Mouse (Mus musculus) forebrain, embryonic 12.5 days (tissue): Measurements from ENCODE around the gene Ugt1a9. TPM values are rescaled to one million over a fixed set of nuclear protein-coding genes. Genes with fewer than 3 reads are reported as not detected.

Source experiments
- ATAC-seq: fragments of 200-750 bp; cut with Nextera tagmentation; 2 replicates; pipeline ENCODE4 v1.8.0; 2017; ENCODE audit warnings: moderate TSS enrichment; ENCODE audit not compliant: low FRiP score
- H3K27ac ChIP-seq: fragments of 300-500 bp; sonication (generic); 2 replicates; pipeline ENCODE4 v1.5.1; 2016; ENCODE audit warnings: mild to moderate bottlenecking
- H3K27me3 ChIP-seq: fragments of 300-500 bp; sonication (generic); 2 replicates; pipeline ENCODE4 v1.6.1; 2016; ENCODE audit warnings: mild to moderate bottlenecking
- H3K36me3 ChIP-seq: fragments of 300-500 bp; sonication (generic); replicated peaks from 2 replicates; pipeline ENCODE4 v1.6.1; 2016; ENCODE audit warnings: mild to moderate bottlenecking
- H3K4me1 ChIP-seq: fragments of 300-500 bp; sonication (generic); 2 replicates; pipeline ENCODE4 v1.6.1; 2016
- H3K4me2 ChIP-seq: fragments of 300-500 bp; sonication (generic); 2 replicates; pipeline ENCODE4 v1.6.1; 2016; ENCODE audit warnings: mild to moderate bottlenecking, moderate library complexity
- H3K4me3 ChIP-seq: fragments of 300-500 bp; sonication (generic); replicated peaks from 2 replicates; pipeline ENCODE4 v1.5.1; 2016; ENCODE audit warnings: mild to moderate bottlenecking
- H3K9ac ChIP-seq: fragments of 300-500 bp; sonication (generic); 2 replicates; pipeline ENCODE4 v1.6.1; 2016; ENCODE audit warnings: mild to moderate bottlenecking
- H3K9me3 ChIP-seq: fragments of 300-500 bp; sonication (generic); 2 replicates; pipeline ENCODE4 v1.6.1; 2016
- WGBS: fragments of 180-500 bp; shearing (Covaris S2); methylation state at CpG from one replicate; pipeline ENCODE4 v1.1.7; 2016; 5-methylcytosine and 5-hydroxymethylcytosine counted together
- polyA plus RNA-seq: library from polyadenylated mRNA; unstranded; fragments of >200 nt; fragmentation: Nextera tagmentation; extraction: Ambion mirVana; gene quantifications from 2 replicates; pipeline ENCODE4 v1.2.1, GENCODE M21; 2016

Ugt1a9 gene
- polyA plus RNA-seq, 1 experiment from 2014 or later, result not detected

DNA sequence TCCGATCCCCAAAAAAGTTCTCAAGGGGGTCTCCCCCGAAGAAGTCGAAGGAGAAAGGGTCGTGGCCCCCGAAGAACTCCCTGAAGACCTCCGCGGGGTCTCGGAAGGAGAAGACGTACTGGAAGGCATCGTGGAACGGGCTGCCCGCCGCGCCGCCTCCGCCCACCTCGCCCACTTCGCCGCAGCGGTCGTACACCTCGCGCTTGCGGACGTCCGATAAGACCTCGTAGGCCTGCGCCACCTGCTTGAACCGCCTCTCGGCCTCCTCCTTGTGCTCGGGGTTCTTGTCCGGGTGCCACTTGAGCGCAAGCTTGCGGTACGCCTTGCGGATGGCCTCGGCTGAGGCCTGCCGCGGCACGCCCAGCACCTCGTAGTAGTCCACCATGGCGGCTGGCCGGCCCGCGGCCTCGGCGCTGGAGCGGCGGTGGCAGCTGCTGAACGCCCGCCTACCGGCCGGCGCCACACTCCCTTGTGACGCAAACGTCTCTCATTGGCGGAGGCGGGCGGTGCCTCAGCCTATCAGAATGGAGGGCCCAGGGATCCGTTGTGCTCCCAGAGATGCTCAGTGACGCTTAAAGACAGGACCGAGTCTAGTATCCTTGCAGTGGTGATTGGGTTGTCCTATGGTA, 134.8 kb downstream of the Ugt1a9 start, which contains the start of gene Dnajb3:
Gene Dnajb3, minus strand, starts transcription at position 489 of the 629 bp plus-strand sequence.
- Histone ChIP-seq H3K36me3 (no peaks in the 10 kb centered on the region), H3K27ac (no peak within 1 kb of the TSS), H3K9me3 (no peaks in the 10 kb centered on the region), H3K4me1 (peaks cover 6% of the 10 kb centered on the region; the same call in 1 of the 2 replicates), H3K4me3 (peak within 1 kb of the TSS; percentile 48), H3K4me2 (peak within 1 kb of the TSS; percentile 71), H3K27me3 (no peaks in the 10 kb centered on the region), H3K9ac (peak within 1 kb of the TSS; percentile 61)
- WGBS, result 5% methylated on average over 62 of the region's 62 CpGs
- peak; percentile 100 for ATAC-seq

DNA sequence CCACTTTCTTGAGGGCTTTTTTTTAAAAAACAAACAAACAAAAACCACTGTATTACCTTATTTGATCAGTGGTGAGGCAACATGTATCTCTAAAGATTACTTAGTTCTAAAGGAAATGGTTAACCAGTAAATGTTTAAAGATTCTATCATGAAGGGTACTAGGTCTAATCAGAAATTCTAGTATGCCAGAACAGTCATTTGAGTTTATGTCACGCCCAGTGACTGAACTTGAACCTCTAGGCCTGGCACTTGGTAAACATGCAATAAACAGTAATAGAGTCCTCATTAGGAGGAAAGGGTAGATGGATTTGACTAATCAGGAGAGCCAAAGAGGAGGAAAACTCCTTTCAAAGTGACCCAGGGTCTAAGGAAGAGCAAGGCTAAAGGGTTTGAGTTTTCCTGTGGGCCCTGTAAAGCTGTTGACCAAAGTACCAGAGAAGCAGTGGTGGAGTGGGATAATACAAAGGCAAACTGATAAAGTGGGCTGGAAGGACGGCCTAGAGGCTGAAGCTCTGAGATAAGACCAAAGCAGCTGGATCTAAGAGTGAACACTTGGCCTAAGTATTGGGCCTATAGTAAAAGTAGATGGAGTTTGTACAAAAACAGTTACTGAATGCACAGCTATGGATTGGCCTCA, 136.4 kb downstream of the Ugt1a9 start:
- Histone ChIP-seq H3K9ac (no peak overlapping the region), H3K4me2 (no peak overlapping the region)
- WGBS, result 81% methylated on average over 2 of the region's 2 CpGs

DNA sequence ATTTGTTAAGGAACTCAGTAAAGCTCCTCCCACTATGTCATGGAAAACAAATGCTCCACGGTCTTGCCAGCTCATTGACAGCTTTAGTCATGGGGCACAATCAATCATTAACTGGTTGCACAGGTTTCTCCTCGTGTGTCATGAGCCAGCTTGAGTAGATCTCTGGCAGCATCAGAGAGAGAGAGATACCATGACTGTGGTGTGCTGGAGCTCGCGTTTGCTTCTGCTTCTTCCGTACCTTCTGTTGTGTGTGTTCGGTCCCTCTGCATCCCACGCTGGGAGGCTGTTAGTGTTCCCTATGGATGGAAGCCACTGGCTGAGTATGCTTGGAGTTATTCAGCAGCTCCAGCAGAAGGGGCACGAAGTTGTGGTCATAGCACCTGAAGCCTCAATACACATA, 141.2 kb downstream of the Ugt1a9 start, which contains the start of gene Ugt1a1:
Gene Ugt1a1, plus strand, starts transcription at position 148 of the 400 bp plus-strand sequence.
- ATAC-seq, result no peak
- H3K27ac ChIP-seq, result no peak within 1 kb of the TSS
- peaks cover 52% of the 10 kb centered on the region for H3K9me3 ChIP-seq
- no peak within 1 kb of the TSS for H3K4me3 ChIP-seq
- H3K27me3 ChIP-seq, result no peaks in the 10 kb centered on the region
- WGBS, result 70% methylated on average over 8 of the region's 8 CpGs
- no peak within 1 kb of the TSS for H3K9ac ChIP-seq
- no peaks in the 10 kb centered on the region for H3K36me3 ChIP-seq
- H3K4me1 ChIP-seq, result no peaks in the 10 kb centered on the region
- H3K4me2 ChIP-seq, result no peak within 1 kb of the TSS

More for the DNA sequence above, 136.4 kb downstream of the Ugt1a9 start:
- H3K36me3 ChIP-seq, result no peaks in the 10 kb centered on the region
- peaks cover 6% of the 10 kb centered on the region; the same call in 1 of the 2 replicates for H3K4me1 ChIP-seq
- H3K27me3 ChIP-seq, result no peaks in the 10 kb centered on the region
- H3K9me3 ChIP-seq, result peaks cover 7% of the 10 kb centered on the region
- no peak overlapping the region for H3K27ac ChIP-seq
- no peak for ATAC-seq
- H3K4me3 ChIP-seq, result no peak overlapping the region

DNA sequence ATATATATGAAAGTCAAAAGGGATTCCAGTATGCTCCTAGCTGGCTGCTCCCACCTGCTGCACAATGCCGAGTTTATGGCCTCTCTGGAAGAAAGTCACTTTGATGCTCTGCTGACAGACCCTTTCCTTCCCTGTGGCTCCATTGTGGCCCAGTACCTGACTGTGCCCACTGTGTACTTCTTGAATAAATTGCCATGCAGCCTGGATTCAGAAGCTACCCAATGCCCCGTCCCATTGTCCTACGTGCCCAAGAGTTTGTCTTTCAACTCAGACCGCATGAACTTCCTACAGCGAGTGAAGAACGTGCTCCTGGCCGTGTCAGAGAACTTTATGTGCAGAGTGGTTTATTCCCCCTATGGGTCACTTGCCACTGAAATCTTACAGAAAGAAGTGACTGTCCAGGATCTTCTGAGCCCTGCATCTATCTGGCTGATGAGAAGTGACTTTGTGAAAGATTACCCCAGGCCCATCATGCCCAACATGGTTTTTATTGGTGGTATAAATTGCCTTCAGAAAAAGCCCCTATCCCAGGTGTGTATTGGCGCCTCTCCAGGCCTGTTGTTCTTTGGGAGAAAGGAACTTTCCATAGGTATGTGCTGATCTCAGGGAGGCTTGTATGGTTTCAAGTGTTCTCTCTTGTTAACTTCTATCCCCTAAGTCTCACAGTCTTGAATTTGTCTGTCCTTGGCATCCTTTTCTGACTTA, 141.9 kb downstream of the Ugt1a9 start:
- Histone ChIP-seq H3K4me2 (no peak overlapping the region), H3K27me3 (no peaks in the 10 kb centered on the region), H3K27ac (no peak overlapping the region), H3K9me3 (peaks cover 59% of the 10 kb centered on the region), H3K4me3 (no peak overlapping the region), H3K4me1 (no peaks in the 10 kb centered on the region), H3K36me3 (no peaks in the 10 kb centered on the region), H3K9ac (no peak overlapping the region)
- peak; percentile 22 for ATAC-seq
- WGBS, result 64% methylated on average over 8 of the region's 8 CpGs

DNA sequence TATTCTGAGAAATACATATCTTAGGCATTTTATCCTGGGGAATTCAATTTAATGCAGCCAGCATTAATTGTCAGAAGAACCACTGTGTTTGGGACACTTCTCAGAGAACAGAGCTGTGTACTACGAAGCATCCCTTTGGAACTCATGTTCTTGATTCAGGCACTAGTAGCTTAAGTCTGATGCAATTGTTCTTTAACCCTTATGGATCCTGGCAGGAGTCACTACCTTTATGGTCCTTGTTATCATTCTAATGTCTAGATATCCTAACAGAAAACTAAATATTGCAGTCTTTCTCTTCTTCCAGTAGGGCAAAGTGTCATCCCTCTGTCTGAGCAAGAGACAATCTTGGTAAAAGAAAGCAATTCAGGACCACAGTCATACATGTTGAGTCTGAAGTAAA, 142.5 kb downstream of the Ugt1a9 start:
- no peak for ATAC-seq
- Histone ChIP-seq H3K9me3 (peaks cover 61% of the 10 kb centered on the region), H3K36me3 (no peaks in the 10 kb centered on the region), H3K27me3 (no peaks in the 10 kb centered on the region), H3K27ac (no peak overlapping the region), H3K4me3 (no peak overlapping the region), H3K4me1 (no peaks in the 10 kb centered on the region), H3K4me2 (no peak overlapping the region), H3K9ac (no peak overlapping the region)
- 79% methylated on average over 1 of the region's 1 CpGs for whole genome bisulfite sequencing

DNA sequence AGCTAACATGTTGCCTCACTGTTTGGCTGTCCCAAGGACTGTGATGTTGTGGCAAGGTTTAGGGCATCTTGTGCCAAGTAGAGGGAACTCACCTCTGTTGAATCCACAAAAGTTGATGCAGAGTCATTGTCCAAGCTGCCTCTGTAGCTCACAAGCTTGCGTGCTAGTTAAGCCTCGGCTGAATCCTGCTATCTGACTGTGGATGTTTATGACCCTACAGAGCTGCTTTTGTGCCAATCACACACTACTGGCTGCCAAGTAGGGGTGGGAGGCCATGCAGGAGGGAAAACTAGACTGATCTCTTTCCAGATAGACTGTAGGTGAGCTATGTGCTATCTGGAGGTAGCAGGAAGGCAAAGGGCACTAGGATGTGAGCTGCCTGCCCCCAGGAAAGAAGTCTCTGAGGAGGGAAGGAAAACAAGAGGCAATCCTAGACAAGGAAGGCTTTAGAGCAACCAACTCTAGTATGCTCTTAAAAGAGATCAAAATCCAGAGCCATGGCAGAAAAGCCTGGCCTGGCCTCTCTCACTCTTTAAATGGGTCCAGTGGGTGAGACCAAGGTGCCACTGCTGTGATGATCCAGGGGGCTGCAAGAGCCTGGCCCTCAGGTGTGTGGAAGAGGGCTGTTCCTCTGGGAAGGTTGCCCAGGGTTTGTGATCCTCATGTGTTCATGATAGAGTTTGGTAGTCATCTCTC, 143.3 kb downstream of the Ugt1a9 start:
- no peak overlapping the region for H3K27ac ChIP-seq
- H3K4me1 ChIP-seq, result no peaks in the 10 kb centered on the region
- H3K4me2 ChIP-seq, result no peak overlapping the region
- ATAC-seq, result no peak
- peaks cover 61% of the 10 kb centered on the region for H3K9me3 ChIP-seq
- 86% methylated on average over 2 of the region's 2 CpGs for WGBS
- H3K27me3 ChIP-seq, result no peaks in the 10 kb centered on the region
- H3K4me3 ChIP-seq, result no peak overlapping the region
- H3K9ac ChIP-seq, result no peak overlapping the region
- no peaks in the 10 kb centered on the region for H3K36me3 ChIP-seq

DNA sequence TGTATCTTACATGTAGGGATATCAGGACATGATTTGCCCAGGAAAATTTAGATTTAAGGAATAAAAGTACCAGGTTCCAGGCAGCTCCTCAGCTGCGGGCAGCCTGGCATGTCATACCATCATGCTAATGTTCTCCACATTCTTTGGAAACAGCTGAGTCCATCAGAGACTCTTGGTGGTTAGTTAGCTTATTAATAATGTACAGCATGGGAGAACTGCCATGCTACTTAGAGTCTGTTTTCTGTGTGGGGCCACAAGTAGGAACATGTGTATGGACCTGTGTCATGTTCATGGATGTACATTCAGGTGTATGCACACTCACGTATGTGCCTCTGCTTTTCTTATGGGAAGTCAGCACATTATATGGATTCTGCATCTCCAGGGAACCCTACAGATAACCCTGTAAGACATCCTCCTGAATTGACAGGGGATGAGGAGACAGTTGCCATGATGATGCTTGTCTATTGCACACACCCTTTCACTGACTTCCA, 143.9 kb downstream of the Ugt1a9 start:
- H3K27ac ChIP-seq, result no peak overlapping the region
- H3K27me3 ChIP-seq, result no peaks in the 10 kb centered on the region
- H3K4me2 ChIP-seq, result no peak overlapping the region
- no peak overlapping the region for H3K9ac ChIP-seq
- no peak overlapping the region for H3K4me3 ChIP-seq
- no peak for ATAC-seq
- 82% methylated on average over 2 of the region's 2 CpGs for WGBS
- peaks cover 61% of the 10 kb centered on the region for H3K9me3 ChIP-seq
- H3K4me1 ChIP-seq, result no peaks in the 10 kb centered on the region
- H3K36me3 ChIP-seq, result no peaks in the 10 kb centered on the region

DNA sequence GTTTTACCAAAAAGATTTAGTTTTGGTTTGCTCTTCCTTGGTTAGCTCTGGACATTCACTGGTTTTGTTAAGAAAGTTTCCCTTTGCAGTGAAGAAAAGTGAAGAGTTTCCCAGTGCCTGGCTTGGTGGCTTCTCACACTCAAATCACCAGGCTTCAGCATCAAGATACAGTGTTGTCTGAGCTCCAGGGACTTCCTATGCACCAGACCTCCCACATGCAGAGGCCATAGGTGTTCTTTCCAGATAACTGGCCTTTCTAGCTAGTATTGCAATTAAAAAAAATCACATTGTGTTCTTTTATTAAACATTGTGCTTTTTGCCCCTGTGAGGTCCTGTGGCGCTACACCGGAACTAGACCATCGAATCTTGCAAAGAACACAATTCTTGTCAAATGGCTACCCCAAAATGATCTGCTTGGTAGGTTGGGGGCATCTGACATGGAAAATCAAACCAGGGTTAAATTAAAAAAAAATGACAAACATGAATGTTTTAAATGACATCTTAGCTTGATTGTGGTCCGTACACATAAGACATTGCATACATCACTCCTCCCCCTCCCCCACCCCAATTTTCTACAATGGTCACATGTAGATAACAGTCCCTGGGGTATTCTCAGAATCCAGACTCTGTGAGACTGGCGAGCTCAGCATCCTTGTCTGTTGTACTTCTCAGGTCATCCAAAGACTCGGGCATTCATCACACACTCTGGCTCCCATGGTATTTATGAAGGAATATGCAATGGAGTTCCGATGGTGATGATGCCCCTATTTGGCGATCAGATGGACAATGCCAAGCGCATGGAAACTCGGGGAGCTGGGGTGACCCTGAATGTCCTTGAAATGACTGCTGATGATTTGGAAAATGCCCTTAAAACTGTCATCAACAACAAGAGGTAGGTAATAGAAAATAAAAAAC, 145.1 kb downstream of the Ugt1a9 start:
- no peaks in the 10 kb centered on the region for H3K27me3 ChIP-seq
- no peak overlapping the region for H3K27ac ChIP-seq
- H3K4me1 ChIP-seq, result no peaks in the 10 kb centered on the region
- H3K4me3 ChIP-seq, result no peak overlapping the region
- ATAC-seq, result no peak
- no peaks in the 10 kb centered on the region for H3K36me3 ChIP-seq
- 72% methylated on average over 10 of the region's 10 CpGs for WGBS
- H3K9ac ChIP-seq, result no peak overlapping the region
- H3K9me3 ChIP-seq, result peaks cover 61% of the 10 kb centered on the region
- no peak overlapping the region for H3K4me2 ChIP-seq

DNA sequence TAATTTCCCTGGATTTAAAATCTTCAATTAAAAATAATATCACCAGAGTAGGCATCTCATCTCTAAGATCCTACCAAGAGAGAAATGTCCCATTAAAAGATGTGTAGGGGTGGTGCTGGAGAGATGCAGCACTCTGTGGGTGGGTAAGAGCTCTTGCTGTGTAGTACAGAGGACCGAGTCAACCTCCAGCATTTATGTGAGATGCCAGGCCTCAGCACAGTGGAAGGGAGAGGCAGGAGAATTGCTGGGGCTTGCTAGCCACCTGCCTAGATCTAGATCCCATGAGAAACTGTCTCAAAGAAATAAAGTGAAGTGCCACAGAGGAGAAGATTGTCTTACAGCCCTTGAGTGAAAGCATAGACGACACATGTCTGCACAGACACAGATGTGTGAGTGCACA, 146.0 kb downstream of the Ugt1a9 start:
- Histone ChIP-seq H3K36me3 (no peaks in the 10 kb centered on the region), H3K27me3 (no peaks in the 10 kb centered on the region), H3K9ac (no peak overlapping the region), H3K4me3 (no peak overlapping the region), H3K9me3 (peaks cover 58% of the 10 kb centered on the region), H3K4me2 (no peak overlapping the region), H3K27ac (no peak overlapping the region), H3K4me1 (no peaks in the 10 kb centered on the region)
- 57% methylated on average over 2 of the region's 2 CpGs for WGBS
- no peak for ATAC-seq

DNA sequence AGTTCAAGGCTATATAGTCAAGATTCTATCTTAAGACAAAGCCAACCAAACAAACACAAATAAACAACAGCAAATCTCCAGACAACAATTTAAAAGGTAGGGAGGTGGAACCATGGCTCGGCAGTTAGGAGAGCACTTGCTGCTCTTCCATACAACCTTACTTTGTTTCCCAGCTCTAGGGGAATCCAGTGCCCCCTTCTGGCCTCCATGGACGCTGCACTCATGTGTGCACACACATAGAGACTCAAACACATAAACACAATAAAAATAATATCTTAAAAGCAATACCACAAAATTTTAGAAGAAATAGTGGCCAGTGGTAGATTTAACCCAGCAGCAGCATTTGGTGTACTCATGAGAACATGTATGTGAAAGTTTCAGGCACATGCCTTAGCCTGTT, 146.5 kb downstream of the Ugt1a9 start:
- H3K9ac ChIP-seq, result no peak overlapping the region
- no peaks in the 10 kb centered on the region for H3K27me3 ChIP-seq
- no peak overlapping the region for H3K27ac ChIP-seq
- no peaks in the 10 kb centered on the region for H3K36me3 ChIP-seq
- WGBS, result 64% methylated on average over 2 of the region's 2 CpGs
- H3K4me2 ChIP-seq, result no peak overlapping the region
- no peak for ATAC-seq
- no peaks in the 10 kb centered on the region for H3K4me1 ChIP-seq
- H3K4me3 ChIP-seq, result no peak overlapping the region
- H3K9me3 ChIP-seq, result peaks cover 54% of the 10 kb centered on the region

DNA sequence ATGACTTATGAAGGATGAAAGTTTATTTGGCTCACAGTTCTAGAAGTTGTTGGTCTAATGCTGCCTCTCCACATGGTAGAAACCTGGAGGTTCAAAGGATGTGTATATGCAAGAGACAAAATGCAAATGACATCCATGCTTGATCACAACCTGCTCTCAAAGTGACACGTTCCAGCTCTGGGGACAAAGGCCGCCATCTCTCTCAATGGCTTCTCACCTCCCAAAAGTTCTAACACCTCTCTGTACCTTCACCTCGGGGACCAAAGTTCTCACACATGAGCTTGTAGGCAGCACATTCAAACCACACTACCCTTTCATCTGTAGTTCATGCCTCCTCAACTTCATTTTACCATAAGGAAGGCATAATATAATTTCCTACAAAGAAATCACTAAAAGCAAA, 147.0 kb downstream of the Ugt1a9 start:
- Histone ChIP-seq H3K4me1 (no peaks in the 10 kb centered on the region), H3K36me3 (no peaks in the 10 kb centered on the region), H3K4me3 (no peak overlapping the region), H3K27me3 (no peaks in the 10 kb centered on the region), H3K27ac (no peak overlapping the region), H3K9ac (no peak overlapping the region), H3K4me2 (no peak overlapping the region), H3K9me3 (peaks cover 52% of the 10 kb centered on the region)
- ATAC-seq, result no peak
- WGBS, result 45% methylated on average over 3 of the region's 3 CpGs
